Mouse (Mus musculus) stomach, postnatal 0 days (tissue): ENCODE measurements around the gene Tmem101.

Experiments used
- CTCF ChIP-seq: IDR thresholded peaks from 2 replicates; pipeline ENCODE4 v1.5.1; 2016; ENCODE audit warnings: antibody characterized with exemption, low read depth, mild to moderate bottlenecking, moderate library complexity
- EP300 ChIP-seq: optimal IDR thresholded peaks from 2 replicates; pipeline ENCODE3; 2016; ENCODE audit warnings: antibody characterized with exemption

- TF ChIP-seq CTCF (no peak), EP300 (no peak)
These were observed 48.5 kb downstream of the Tmem101 start, which contains the start of gene Pyy for GRCm38 (mm10) chr11:102107732-102108131.
